Mouse (Mus musculus): ENCODE measurements at regions not wholly inside any gene's neighbourhood (a gene's known extent, or its start where the extent isn't known, plus 50 kb on each side); places are given as distances from the start of the nearest gene placed in this dataset.

- TF ChIP-seq CTCF (IDR thresholded peaks at IDR 0.05; ENCODE audit: low read depth) (no peak), EP300 (IDR thresholded peaks at IDR 0.05; ENCODE audit: low read depth) (no peak)
Measured at GRCm38 (mm10) chr8:8970346-8970745, 280.0 kb upstream of the Arglu1 start.
